In genomic region chr15:79100391-79100790, GRCm38 (mm10) we compare ENCODE assay signal across 30 mouse cellular contexts. TPM values are rescaled to one million over a fixed set of nuclear protein-coding genes. Genes with fewer than 3 reads are reported as not detected.
DNase-seq lines count a peak whose midpoint lies in the region; ATAC-seq and TF ChIP-seq lines count a peak whose summit lies in the region.
"Had no signal": no experiment of that assay in that cellular context is flagged by ENCODE, and none has a peak within 500 bp of the region (broad histone marks: within the 10 kb centered on the region; RNA-seq: fewer than 3 reads in every experiment).

No protein-coding gene starts in this region.

- H3K27me3 ChIP-seq in embryonic facial prominence, embryonic 13.5 days, result no peaks in the 10 kb centered on the region
- H3K27me3 ChIP-seq in embryonic facial prominence, embryonic 10.5 days (replicated peaks; ENCODE audit: low read depth, poor library complexity, severe bottlenecking), result no peaks in the 10 kb centered on the region
- no peaks in the 10 kb centered on the region for H3K27me3 ChIP-seq in heart, embryonic 12.5 days (replicated peaks)
- H3K27me3 ChIP-seq in kidney, adult 2 months (replicated peaks; ENCODE audit: control insufficient read depth, insufficient read depth, low read length), result no peaks in the 10 kb centered on the region
- H3K27me3 ChIP-seq in kidney, embryonic 14.5 days (ENCODE audit: control insufficient read depth, insufficient read depth, low read length), result no peaks in the 10 kb centered on the region
- H3K27me3 ChIP-seq in limb, embryonic 15.5 days, result no peaks in the 10 kb centered on the region
- H3K27me3 ChIP-seq in limb, embryonic 10.5 days (ENCODE audit: low read depth, poor library complexity, severe bottlenecking), result no peaks in the 10 kb centered on the region
- H3K27me3 ChIP-seq: CH12.LX; embryonic facial prominence, embryonic 15.5 days; forebrain, embryonic 12.5 days; forebrain, embryonic 15.5 days had no signal

- H3K4me3 ChIP-seq in embryonic facial prominence, embryonic 13.5 days, result no peak overlapping the region
- H3K4me3 ChIP-seq in embryonic facial prominence, embryonic 10.5 days, result no peak overlapping the region
- no peak overlapping the region for H3K4me3 ChIP-seq in heart, embryonic 12.5 days
- H3K4me3 ChIP-seq in kidney, adult 2 months (ENCODE audit: insufficient read depth, low read depth, low read length), result no peak overlapping the region
- no peak overlapping the region for H3K4me3 ChIP-seq in kidney, embryonic 14.5 days (ENCODE audit: low read length)
- H3K4me3 ChIP-seq in limb, embryonic 15.5 days, result no peak overlapping the region
- no peak overlapping the region for H3K4me3 ChIP-seq in limb, embryonic 10.5 days
- H3K4me3 ChIP-seq: embryonic facial prominence, embryonic 15.5 days; erythroblast, embryonic 14.5 days; forebrain, embryonic 12.5 days; forebrain, embryonic 15.5 days had no signal

- WGBS in embryonic facial prominence, embryonic 13.5 days, result 59% methylated on average over 4 of the region's 4 CpGs
- WGBS in embryonic facial prominence, embryonic 10.5 days, result 88% methylated on average over 4 of the region's 4 CpGs
- 71% methylated on average over 4 of the region's 4 CpGs for WGBS in heart, embryonic 12.5 days
- WGBS in kidney, adult 2 months, result 91% methylated on average over 4 of the region's 4 CpGs
- WGBS in kidney, embryonic 14.5 days, result 69% methylated on average over 4 of the region's 4 CpGs
- WGBS in limb, embryonic 15.5 days, result 54% methylated on average over 4 of the region's 4 CpGs
- 84% methylated on average over 4 of the region's 4 CpGs for WGBS in limb, embryonic 10.5 days

- H3K27ac ChIP-seq in embryonic facial prominence, embryonic 13.5 days, result 0 out of 2 replicates have a peak overlapping the region, but pooled peaks have one; percentile 52
- no peak overlapping the region for H3K27ac ChIP-seq in embryonic facial prominence, embryonic 10.5 days (replicated peaks)
- peak overlapping the region; percentile 98 for H3K27ac ChIP-seq in heart, embryonic 12.5 days (ENCODE audit: poor library complexity, severe bottlenecking)
- peak overlapping the region; percentile 39 for H3K27ac ChIP-seq in kidney, adult 2 months (ENCODE audit: insufficient read depth, low read depth, low read length)
- no peak overlapping the region for H3K27ac ChIP-seq in kidney, embryonic 14.5 days (ENCODE audit: low read depth, low read length)
- H3K27ac ChIP-seq in limb, embryonic 15.5 days, result peak overlapping the region; percentile 74; the same call in 1 of the 2 replicates
- no peak overlapping the region for H3K27ac ChIP-seq in limb, embryonic 10.5 days
- H3K27ac ChIP-seq: forebrain, embryonic 12.5 days; forebrain, embryonic 15.5 days; hindbrain, embryonic 14.5 days; hindbrain, postnatal 0 days had no signal

- no peak for TF ChIP-seq POLR2A in kidney, adult 2 months (IDR thresholded peaks at IDR 0.05; ENCODE audit: low read depth, low read length)

- ATAC-seq in embryonic facial prominence, embryonic 13.5 days (ENCODE audit: insufficient number of reproducible peaks, insufficient read depth, low FRiP score, low TSS enrichment, low read depth), result no peak
- ATAC-seq in heart, embryonic 12.5 days (ENCODE audit: insufficient number of reproducible peaks, low FRiP score), result no peak
- no peak for ATAC-seq in kidney, embryonic 14.5 days (ENCODE audit: low FRiP score, low TSS enrichment)
- ATAC-seq in limb, embryonic 15.5 days (ENCODE audit: insufficient number of reproducible peaks, low FRiP score, low TSS enrichment, low read depth), result no peak
- ATAC-seq: forebrain, embryonic 15.5 days; hindbrain, postnatal 0 days; inflammation-experienced regulatory T-cells, adult 6 months; intestine, embryonic 16.5 days had no signal

- no peak overlapping the region for H3K4me2 ChIP-seq in embryonic facial prominence, embryonic 13.5 days
- no peak overlapping the region for H3K4me2 ChIP-seq in heart, embryonic 12.5 days
- H3K4me2 ChIP-seq in kidney, embryonic 14.5 days (replicated peaks; ENCODE audit: low read depth, low read length), result no peak overlapping the region
- no peak overlapping the region for H3K4me2 ChIP-seq in limb, embryonic 15.5 days
- H3K4me2 ChIP-seq: embryonic facial prominence, embryonic 15.5 days; forebrain, embryonic 12.5 days; forebrain, embryonic 15.5 days; hindbrain, embryonic 14.5 days had no signal

- no peak overlapping the region for H3K9ac ChIP-seq in embryonic facial prominence, embryonic 13.5 days
- H3K9ac ChIP-seq in heart, embryonic 12.5 days, result no peak overlapping the region
- no peak overlapping the region for H3K9ac ChIP-seq in kidney, embryonic 14.5 days (ENCODE audit: low read depth, low read length)
- no peak overlapping the region for H3K9ac ChIP-seq in limb, embryonic 15.5 days
- H3K9ac ChIP-seq: embryonic facial prominence, embryonic 15.5 days; forebrain, embryonic 12.5 days; forebrain, embryonic 15.5 days; hindbrain, embryonic 14.5 days had no signal

- peaks cover 37% of the 10 kb centered on the region for H3K4me1 ChIP-seq in embryonic facial prominence, embryonic 13.5 days
- H3K4me1 ChIP-seq in embryonic facial prominence, embryonic 10.5 days, result peaks cover 56% of the 10 kb centered on the region
- H3K4me1 ChIP-seq in heart, embryonic 12.5 days (replicated peaks), result peaks cover 72% of the 10 kb centered on the region
- peaks cover 24% of the 10 kb centered on the region for H3K4me1 ChIP-seq in kidney, adult 2 months (ENCODE audit: control insufficient read depth, insufficient read depth, low read length)
- peaks cover 19% of the 10 kb centered on the region for H3K4me1 ChIP-seq in kidney, embryonic 14.5 days (ENCODE audit: control insufficient read depth, insufficient read depth, low read length)
- peaks cover 49% of the 10 kb centered on the region for H3K4me1 ChIP-seq in limb, embryonic 15.5 days
- H3K4me1 ChIP-seq in limb, embryonic 10.5 days, result peaks cover 37% of the 10 kb centered on the region
- H3K4me1 ChIP-seq: forebrain, embryonic 12.5 days; forebrain, embryonic 15.5 days had no signal

- DNase-seq in embryonic facial prominence, embryonic 10.5 days (ENCODE audit: low spot score), result no peak
- no peak for DNase-seq in heart, adult 8-10 months (ENCODE audit: low spot score)
- no peak for DNase-seq in kidney, adult 2 months
- DNase-seq in limb, embryonic 10.5 days (ENCODE audit: low spot score), result no peak
- DNase-seq: adrenal gland, adult 2 months; adrenal gland, postnatal 14 days; B cell, adult 2 months; cerebellum, adult 11 months; cerebellum, adult 2 months; cerebellum, adult 9-11 months; cerebellum, postnatal 25 days; embryo, embryonic 11 days; gastrocnemius, postnatal 25 days; heart, adult 18-20 months; heart, postnatal 4 days; kidney, adult 18-20 months had no signal

- no peaks in the 10 kb centered on the region for H3K9me3 ChIP-seq in embryonic facial prominence, embryonic 13.5 days
- H3K9me3 ChIP-seq in embryonic facial prominence, embryonic 10.5 days, result no peaks in the 10 kb centered on the region
- H3K9me3 ChIP-seq in heart, embryonic 12.5 days (replicated peaks), result no peaks in the 10 kb centered on the region
- no peaks in the 10 kb centered on the region for H3K9me3 ChIP-seq in kidney, embryonic 14.5 days (ENCODE audit: control insufficient read depth, low read length)
- no peaks in the 10 kb centered on the region for H3K9me3 ChIP-seq in limb, embryonic 15.5 days
- no peaks in the 10 kb centered on the region for H3K9me3 ChIP-seq in limb, embryonic 10.5 days (replicated peaks)
- H3K9me3 ChIP-seq: embryonic facial prominence, embryonic 15.5 days; forebrain, embryonic 12.5 days; forebrain, embryonic 15.5 days; G1E had no signal

- peaks cover 11% of the 10 kb centered on the region for H3K36me3 ChIP-seq in embryonic facial prominence, embryonic 13.5 days
- H3K36me3 ChIP-seq in embryonic facial prominence, embryonic 10.5 days (replicated peaks), result peaks cover 14% of the 10 kb centered on the region
- peaks cover 10% of the 10 kb centered on the region for H3K36me3 ChIP-seq in heart, embryonic 12.5 days
- no peaks in the 10 kb centered on the region for H3K36me3 ChIP-seq in kidney, adult 2 months (ENCODE audit: control insufficient read depth, insufficient read depth, low read length)
- H3K36me3 ChIP-seq in kidney, embryonic 14.5 days (ENCODE audit: control insufficient read depth, insufficient read depth, low read length), result peaks cover 8% of the 10 kb centered on the region
- H3K36me3 ChIP-seq in limb, embryonic 15.5 days, result peaks cover 12% of the 10 kb centered on the region
- H3K36me3 ChIP-seq in limb, embryonic 10.5 days, result peaks cover 10% of the 10 kb centered on the region

- no peak for TF ChIP-seq CTCF in kidney, adult 2 months (conservative IDR thresholded peaks at IDR 0.05; ENCODE audit: insufficient read depth, insufficient read length, low read depth, low read length)

RNA-seq across cellular contexts. Expression of gene Micall1, which starts 8.3 kb away (rescaled TPM):
- polyA plus RNA-seq in embryonic facial prominence, embryonic 13.5 days (2015; fragmentation: Nextera tagmentation; extraction: Ambion mirVana), result 12.8 and 13.8 TPM in 2 replicates
- 7.3 and 7.4 TPM in 2 replicates for polyA plus RNA-seq in embryonic facial prominence, embryonic 10.5 days (2016; fragmentation: Nextera tagmentation; extraction: Ambion mirVana)
- polyA plus RNA-seq in heart, embryonic 12.5 days (2016; fragmentation: Nextera tagmentation; extraction: Ambion mirVana), result 24.2 and 24.3 TPM in 2 replicates
- total RNA-seq in heart, adult 8-10 months (2022), result 10 to 100 TPM; 41.2 to 42.2 (median 41.5) TPM
- 23.3 and 24.5 TPM in 2 replicates for polyA plus RNA-seq in kidney, adult 2 months (2012; rRNA removed)
- 6.5 and 7.2 TPM in 2 replicates for polyA plus RNA-seq in kidney, embryonic 14.5 days (2014; fragmentation: Nextera tagmentation; extraction: Ambion mirVana)
- polyA plus RNA-seq in limb, embryonic 15.5 days (2015; fragmentation: Nextera tagmentation; extraction: Ambion mirVana), result 15.1 and 16.3 TPM in 2 replicates
- polyA plus RNA-seq in limb, embryonic 10.5 days (2016; fragmentation: Nextera tagmentation; extraction: Ambion mirVana), result 6.8 and 9.7 TPM in 2 replicates

RNA-seq across cellular contexts. Expression of gene Eif3l, which starts 25.4 kb away (rescaled TPM):
- 232 and 244 TPM in 2 replicates for polyA plus RNA-seq in embryonic facial prominence, embryonic 13.5 days (2015; fragmentation: Nextera tagmentation; extraction: Ambion mirVana)
- polyA plus RNA-seq in embryonic facial prominence, embryonic 10.5 days (2016; fragmentation: Nextera tagmentation; extraction: Ambion mirVana), result 280 and 287 TPM in 2 replicates
- polyA plus RNA-seq in heart, embryonic 12.5 days (2016; fragmentation: Nextera tagmentation; extraction: Ambion mirVana), result 165 TPM in 2 replicates
- 10 to 100 TPM; 70.2 to 76.0 (median 74.9) TPM for total RNA-seq in heart, adult 8-10 months (2022)
- polyA plus RNA-seq in kidney, adult 2 months (2012; rRNA removed), result 172 and 183 TPM in 2 replicates
- 207 and 265 TPM in 2 replicates for polyA plus RNA-seq in kidney, embryonic 14.5 days (2014; fragmentation: Nextera tagmentation; extraction: Ambion mirVana)
- polyA plus RNA-seq in limb, embryonic 15.5 days (2015; fragmentation: Nextera tagmentation; extraction: Ambion mirVana), result 203 and 206 TPM in 2 replicates
- 278 and 295 TPM in 2 replicates for polyA plus RNA-seq in limb, embryonic 10.5 days (2016; fragmentation: Nextera tagmentation; extraction: Ambion mirVana)

RNA-seq across cellular contexts. Expression of gene Ankrd54, which starts 37.7 kb away (rescaled TPM):
- polyA plus RNA-seq in embryonic facial prominence, embryonic 13.5 days (2015; fragmentation: Nextera tagmentation; extraction: Ambion mirVana), result 54.1 and 57.7 TPM in 2 replicates
- 57.7 and 61.8 TPM in 2 replicates for polyA plus RNA-seq in embryonic facial prominence, embryonic 10.5 days (2016; fragmentation: Nextera tagmentation; extraction: Ambion mirVana)
- 29.0 and 30.0 TPM in 2 replicates for polyA plus RNA-seq in heart, embryonic 12.5 days (2016; fragmentation: Nextera tagmentation; extraction: Ambion mirVana)
- total RNA-seq in heart, adult 8-10 months (2022), result 1 to 10 TPM; 6.3 to 8.0 (median 7.6) TPM
- 38.9 and 52.2 TPM in 2 replicates for polyA plus RNA-seq in kidney, adult 2 months (2012; rRNA removed)
- polyA plus RNA-seq in kidney, embryonic 14.5 days (2014; fragmentation: Nextera tagmentation; extraction: Ambion mirVana), result 48.6 and 54.2 TPM in 2 replicates
- 43.9 and 46.6 TPM in 2 replicates for polyA plus RNA-seq in limb, embryonic 15.5 days (2015; fragmentation: Nextera tagmentation; extraction: Ambion mirVana)
- polyA plus RNA-seq in limb, embryonic 10.5 days (2016; fragmentation: Nextera tagmentation; extraction: Ambion mirVana), result 73.8 and 77.9 TPM in 2 replicates

RNA-seq across cellular contexts. Expression of gene Polr2f, which starts 40.4 kb away (rescaled TPM):
- polyA plus RNA-seq in embryonic facial prominence, embryonic 13.5 days (2015; fragmentation: Nextera tagmentation; extraction: Ambion mirVana), result 348 and 353 TPM in 2 replicates
- 414 and 440 TPM in 2 replicates for polyA plus RNA-seq in embryonic facial prominence, embryonic 10.5 days (2016; fragmentation: Nextera tagmentation; extraction: Ambion mirVana)
- 265 and 289 TPM in 2 replicates for polyA plus RNA-seq in heart, embryonic 12.5 days (2016; fragmentation: Nextera tagmentation; extraction: Ambion mirVana)
- 100 to 1,000 TPM; 124 to 149 (median 135) TPM for total RNA-seq in heart, adult 8-10 months (2022)
- 50.3 and 74.9 TPM in 2 replicates for polyA plus RNA-seq in kidney, adult 2 months (2012; rRNA removed)
- 352 and 434 TPM in 2 replicates for polyA plus RNA-seq in kidney, embryonic 14.5 days (2014; fragmentation: Nextera tagmentation; extraction: Ambion mirVana)
- 295 and 310 TPM in 2 replicates for polyA plus RNA-seq in limb, embryonic 15.5 days (2015; fragmentation: Nextera tagmentation; extraction: Ambion mirVana)
- 351 and 426 TPM in 2 replicates for polyA plus RNA-seq in limb, embryonic 10.5 days (2016; fragmentation: Nextera tagmentation; extraction: Ambion mirVana)

RNA-seq across cellular contexts. Expression of gene 1700088E04Rik, which starts 40.7 kb away (rescaled TPM):
- polyA plus RNA-seq in embryonic facial prominence, embryonic 13.5 days (2015; fragmentation: Nextera tagmentation; extraction: Ambion mirVana), result 9.7 and 10.2 TPM in 2 replicates
- 8.0 and 8.2 TPM in 2 replicates for polyA plus RNA-seq in embryonic facial prominence, embryonic 10.5 days (2016; fragmentation: Nextera tagmentation; extraction: Ambion mirVana)
- 6.3 and 6.6 TPM in 2 replicates for polyA plus RNA-seq in heart, embryonic 12.5 days (2016; fragmentation: Nextera tagmentation; extraction: Ambion mirVana)
- total RNA-seq in heart, adult 8-10 months (2022), result 1 to 10 TPM; 1.6 to 2.7 (median 2.4) TPM
- 18.8 and 19.6 TPM in 2 replicates for polyA plus RNA-seq in kidney, adult 2 months (2012; rRNA removed)
- polyA plus RNA-seq in kidney, embryonic 14.5 days (2014; fragmentation: Nextera tagmentation; extraction: Ambion mirVana), result 7.1 and 8.8 TPM in 2 replicates
- polyA plus RNA-seq in limb, embryonic 15.5 days (2015; fragmentation: Nextera tagmentation; extraction: Ambion mirVana), result 6.3 and 8.5 TPM in 2 replicates
- 5.2 and 5.7 TPM in 2 replicates for polyA plus RNA-seq in limb, embryonic 10.5 days (2016; fragmentation: Nextera tagmentation; extraction: Ambion mirVana)
- polyA plus RNA-seq: erythroblast, embryonic 14.5 days had no signal

Comparison
In these comparisons a context has a peak if more than half of its experiments do, and no peak if none do; other contexts are left out.
1. H3K27ac ChIP-seq: peak in embryonic facial prominence, embryonic 13.5 days (single experiment), heart, embryonic 12.5 days (single experiment), kidney, adult 2 months (single experiment) and limb, embryonic 15.5 days (single experiment); none in embryonic facial prominence, embryonic 10.5 days (single experiment), kidney, embryonic 14.5 days (single experiment) and limb, embryonic 10.5 days (single experiment).